Mouse (Mus musculus): Measurements from ENCODE around the gene Cacna1e. TPM values are rescaled to one million over a fixed set of nuclear protein-coding genes. Genes with fewer than 3 reads are reported as not detected.

Gene Cacna1e
- total RNA-seq (2014; fragmentation: Nextera tagmentation) (not detected in 2 replicates), total RNA-seq (2017) (0.17 and 0.22 TPM in 2 replicates), polyA plus RNA-seq (2012) (not detected in 2 replicates)

DNA sequence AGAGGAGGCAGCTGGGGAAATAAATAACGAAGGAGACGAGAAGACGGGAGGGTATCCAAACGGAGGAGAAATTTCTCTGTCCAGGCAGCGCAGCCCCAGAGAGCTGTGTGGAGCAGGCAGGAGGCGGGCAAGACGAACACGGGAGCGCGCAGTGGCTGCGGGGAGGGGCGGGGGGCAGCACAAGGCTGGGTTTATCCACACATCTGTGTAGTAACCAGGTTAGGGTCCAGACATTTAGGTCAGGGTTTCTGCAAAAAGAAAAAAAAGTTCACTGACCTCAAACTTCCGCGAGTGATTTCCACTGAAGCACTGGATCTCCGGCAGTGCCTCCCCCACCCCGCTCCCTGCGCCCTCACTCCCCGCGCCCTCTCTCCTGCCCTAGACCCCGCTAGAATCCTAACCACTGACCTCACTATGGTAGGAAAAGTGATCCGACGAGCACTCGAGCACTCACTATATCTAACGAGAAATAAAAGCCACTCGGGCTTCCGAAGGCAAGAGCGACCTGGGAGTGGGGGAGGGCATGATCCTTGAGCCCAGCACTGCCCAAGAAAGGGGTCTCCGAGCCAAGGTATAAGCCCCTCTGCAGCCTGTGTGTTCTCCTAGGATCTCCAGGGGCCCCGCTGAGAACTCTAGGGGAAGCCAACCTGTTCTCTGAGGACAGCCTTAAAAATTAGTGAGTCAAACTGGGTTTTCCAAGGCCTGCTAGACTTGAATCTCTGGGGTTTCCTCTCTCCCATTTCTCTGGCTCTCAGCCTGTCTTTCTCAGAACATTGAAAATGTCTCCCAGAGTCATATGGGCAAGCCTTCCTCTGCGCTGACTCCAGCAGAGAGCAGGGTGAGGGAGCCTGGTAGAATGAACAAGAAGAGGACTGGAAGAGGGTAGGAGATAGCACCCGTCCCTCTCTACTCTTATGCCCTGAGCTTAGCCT is at the start of gene Cacna1e:
Gene Cacna1e, minus strand, starts transcription at position 227 of the 932 bp plus-strand sequence.
- no peak within 1 kb of the TSS for H3K4me3 ChIP-seq (ENCODE audit: low read depth, low read length)
- no peak for TF ChIP-seq GATA1 (IDR thresholded peaks at IDR 0.05; ENCODE audit: borderline replicate concordance, low read length)
- no peak for TF ChIP-seq GATA2 (IDR thresholded peaks at IDR 0.05; ENCODE audit: borderline replicate concordance, low read depth, low read length)
- no peak for TF ChIP-seq CTCF (IDR thresholded peaks at IDR 0.05; ENCODE audit: low read depth, low read length)
- no peak for TF ChIP-seq POLR2AphosphoS5 (IDR thresholded peaks at IDR 0.05; ENCODE audit: insufficient replicate concordance, low read depth, low read length)
- TF ChIP-seq TAL1 (conservative IDR thresholded peaks at IDR 0.05; ENCODE audit: low read depth, low read length), result no peak
- no peaks in the 10 kb centered on the region for H3K4me1 ChIP-seq (ENCODE audit: insufficient read depth, low read depth, low read length)
- ATAC-seq (ENCODE audit: extremely low read depth, insufficient number of reproducible peaks, low FRiP score, poor library complexity, severe bottlenecking) (no peak), DNase-seq (ENCODE audit: low spot score) (no peak)
- H3K27me3 ChIP-seq (ENCODE audit: insufficient read depth, low read length), result no peaks in the 10 kb centered on the region
- H3K9me3 ChIP-seq (replicated peaks), result peaks cover 26% of the 10 kb centered on the region
- no peaks in the 10 kb centered on the region for H3K36me3 ChIP-seq (replicated peaks)

DNA sequence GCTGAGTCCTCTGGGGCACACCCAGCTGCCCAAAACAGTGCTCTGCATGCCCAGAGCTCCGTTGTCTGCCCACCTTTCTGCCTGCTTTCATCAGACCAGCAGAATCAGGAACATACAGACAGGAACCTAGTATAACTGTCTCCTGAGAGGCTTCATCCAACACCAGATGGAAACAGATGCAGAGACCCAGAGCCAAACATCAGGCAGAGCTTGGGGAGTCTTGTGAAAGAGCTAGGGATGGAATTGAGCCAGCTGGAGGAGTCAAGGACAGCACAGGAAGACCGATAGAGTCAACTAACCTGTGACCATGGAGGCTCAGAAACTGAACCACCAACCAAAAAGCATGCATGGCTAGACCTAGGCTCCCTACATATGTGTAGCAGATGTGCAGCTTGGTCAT is 34.1 kb upstream of the Cacna1e start:
- H3K36me3 ChIP-seq (replicated peaks), result no peaks in the 10 kb centered on the region
- H3K27me3 ChIP-seq (ENCODE audit: insufficient read depth, low read length), result no peaks in the 10 kb centered on the region
- no peak for ATAC-seq (ENCODE audit: extremely low read depth, insufficient number of reproducible peaks, low FRiP score, poor library complexity, severe bottlenecking)
- no peak for DNase-seq (ENCODE audit: low spot score)
- H3K9me3 ChIP-seq (replicated peaks), result peaks cover 12% of the 10 kb centered on the region
- TF ChIP-seq POLR2AphosphoS5 (IDR thresholded peaks at IDR 0.05; ENCODE audit: insufficient replicate concordance, low read depth, low read length), result no peak
- no peak for TF ChIP-seq CTCF (IDR thresholded peaks at IDR 0.05; ENCODE audit: low read depth, low read length)
- no peak for TF ChIP-seq TAL1 (conservative IDR thresholded peaks at IDR 0.05; ENCODE audit: low read depth, low read length)
- TF ChIP-seq GATA2 (IDR thresholded peaks at IDR 0.05; ENCODE audit: borderline replicate concordance, low read depth, low read length), result no peak
- no peak for TF ChIP-seq GATA1 (IDR thresholded peaks at IDR 0.05; ENCODE audit: borderline replicate concordance, low read length)
- no peak overlapping the region for H3K4me3 ChIP-seq (ENCODE audit: low read depth, low read length)
- no peaks in the 10 kb centered on the region for H3K4me1 ChIP-seq (ENCODE audit: insufficient read depth, low read depth, low read length)

DNA sequence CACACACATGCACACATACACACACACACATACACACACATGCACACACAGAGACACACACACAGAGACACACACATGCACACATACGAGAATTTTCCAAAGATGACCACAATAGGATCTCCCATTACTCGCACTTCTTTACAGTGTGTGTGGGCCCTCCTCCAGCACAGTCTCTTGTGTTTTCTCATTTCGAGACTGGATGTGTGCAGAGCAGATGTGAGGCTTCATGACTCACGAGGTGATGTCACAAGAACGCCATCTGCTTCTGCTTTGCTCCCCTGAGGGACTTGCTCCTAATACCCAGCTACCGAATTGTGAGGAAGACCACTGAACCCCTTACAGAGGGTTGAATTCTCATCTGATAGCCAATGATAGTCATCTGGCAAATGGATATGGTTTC is 33.1 kb upstream of the Cacna1e start:
- ATAC-seq (ENCODE audit: extremely low read depth, insufficient number of reproducible peaks, low FRiP score, poor library complexity, severe bottlenecking) (no peak), DNase-seq (ENCODE audit: low spot score) (no peak)
- no peak overlapping the region for H3K4me3 ChIP-seq (ENCODE audit: low read depth, low read length)
- peaks cover 12% of the 10 kb centered on the region for H3K9me3 ChIP-seq (replicated peaks)
- TF ChIP-seq GATA1 (IDR thresholded peaks at IDR 0.05; ENCODE audit: borderline replicate concordance, low read length), result no peak
- TF ChIP-seq POLR2AphosphoS5 (IDR thresholded peaks at IDR 0.05; ENCODE audit: insufficient replicate concordance, low read depth, low read length), result no peak
- TF ChIP-seq TAL1 (conservative IDR thresholded peaks at IDR 0.05; ENCODE audit: low read depth, low read length), result no peak
- no peak for TF ChIP-seq GATA2 (IDR thresholded peaks at IDR 0.05; ENCODE audit: borderline replicate concordance, low read depth, low read length)
- no peak for TF ChIP-seq CTCF (IDR thresholded peaks at IDR 0.05; ENCODE audit: low read depth, low read length)
- no peaks in the 10 kb centered on the region for H3K36me3 ChIP-seq (replicated peaks)
- no peaks in the 10 kb centered on the region for H3K4me1 ChIP-seq (ENCODE audit: insufficient read depth, low read depth, low read length)
- no peaks in the 10 kb centered on the region for H3K27me3 ChIP-seq (ENCODE audit: insufficient read depth, low read length)

DNA sequence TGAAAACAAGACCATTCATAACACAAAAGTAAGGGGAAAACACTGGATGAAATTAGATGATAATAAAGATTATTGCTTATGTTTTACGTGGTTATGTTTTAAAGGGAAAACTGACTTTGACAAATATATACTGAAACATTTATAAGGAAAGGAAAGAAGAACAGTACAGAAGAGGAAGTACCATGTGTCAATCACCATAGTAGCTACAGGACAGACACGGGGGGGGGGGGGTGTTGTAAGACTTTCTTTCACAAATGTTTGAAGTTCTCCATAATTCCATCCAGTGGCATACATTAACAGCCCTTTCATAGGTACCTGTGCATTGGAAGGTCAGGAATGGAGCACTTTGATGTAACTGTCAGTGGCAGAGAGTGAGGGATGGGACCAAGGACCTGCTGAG is 25.3 kb upstream of the Cacna1e start:
- no peaks in the 10 kb centered on the region for H3K27me3 ChIP-seq (ENCODE audit: insufficient read depth, low read length)
- H3K4me1 ChIP-seq (ENCODE audit: insufficient read depth, low read depth, low read length), result no peaks in the 10 kb centered on the region
- DNase-seq (ENCODE audit: low spot score), result no peak
- no peak for ATAC-seq (ENCODE audit: extremely low read depth, insufficient number of reproducible peaks, low FRiP score, poor library complexity, severe bottlenecking)
- H3K4me3 ChIP-seq (ENCODE audit: low read depth, low read length), result no peak overlapping the region
- TF ChIP-seq POLR2AphosphoS5 (IDR thresholded peaks at IDR 0.05; ENCODE audit: insufficient replicate concordance, low read depth, low read length) (no peak), TAL1 (conservative IDR thresholded peaks at IDR 0.05; ENCODE audit: low read depth, low read length) (no peak), GATA2 (IDR thresholded peaks at IDR 0.05; ENCODE audit: borderline replicate concordance, low read depth, low read length) (no peak), GATA1 (IDR thresholded peaks at IDR 0.05; ENCODE audit: borderline replicate concordance, low read length) (no peak), CTCF (IDR thresholded peaks at IDR 0.05; ENCODE audit: low read depth, low read length) (no peak)
- peaks cover 4% of the 10 kb centered on the region; the same call in 1 of the 2 replicates for H3K9me3 ChIP-seq (replicated peaks)
- H3K36me3 ChIP-seq (replicated peaks), result no peaks in the 10 kb centered on the region

DNA sequence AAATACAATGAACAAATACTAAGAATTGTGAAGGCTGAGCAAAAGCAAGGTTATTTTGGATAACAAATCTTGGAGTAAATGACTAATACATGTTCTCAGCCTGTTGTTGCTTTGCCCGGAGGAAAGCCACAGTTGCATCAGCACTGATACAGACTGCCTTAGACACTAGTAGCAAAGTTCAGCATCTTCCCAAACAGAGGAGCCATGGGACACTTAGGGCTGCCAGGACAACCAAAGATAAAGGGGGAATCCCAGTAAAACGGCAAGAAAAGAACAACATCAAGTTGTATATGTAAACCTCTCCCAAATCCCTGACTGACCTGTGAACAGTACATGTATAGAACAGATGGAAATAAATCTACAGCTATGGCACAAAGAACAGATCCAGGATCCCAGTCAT is 13.1 kb upstream of the Cacna1e start:
- TF ChIP-seq CTCF (IDR thresholded peaks at IDR 0.05; ENCODE audit: low read depth, low read length) (no peak), GATA1 (IDR thresholded peaks at IDR 0.05; ENCODE audit: borderline replicate concordance, low read length) (no peak)
- no peaks in the 10 kb centered on the region for H3K36me3 ChIP-seq (replicated peaks)
- no peak overlapping the region for H3K4me3 ChIP-seq (ENCODE audit: low read depth, low read length)
- DNase-seq (ENCODE audit: low spot score) (no peak), ATAC-seq (ENCODE audit: extremely low read depth, insufficient number of reproducible peaks, low FRiP score, poor library complexity, severe bottlenecking) (no peak)
- H3K27me3 ChIP-seq (ENCODE audit: insufficient read depth, low read length), result no peaks in the 10 kb centered on the region
- peaks cover 5% of the 10 kb centered on the region; the same call in 1 of the 2 replicates for H3K9me3 ChIP-seq (replicated peaks)
- H3K4me1 ChIP-seq (ENCODE audit: insufficient read depth, low read depth, low read length), result no peaks in the 10 kb centered on the region

DNA sequence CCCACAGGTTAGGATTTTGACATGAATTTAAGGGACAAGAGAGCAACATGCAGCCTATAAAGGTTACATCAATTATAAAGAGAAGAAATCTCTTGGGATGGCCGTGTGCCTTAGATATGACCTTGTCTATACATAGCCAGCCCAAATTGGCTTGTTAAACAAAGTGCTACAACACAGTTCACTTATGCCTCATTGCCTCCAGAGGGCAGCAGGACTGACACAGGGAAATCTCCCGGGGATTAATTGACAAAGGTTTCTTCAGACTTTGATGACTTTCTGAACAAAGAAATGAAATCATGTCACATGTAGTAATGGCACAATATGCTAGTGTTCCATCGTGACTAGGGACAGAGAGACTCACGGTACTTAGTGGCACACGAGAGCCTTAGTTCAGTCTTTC is 5.9 kb upstream of the Cacna1e start:
- no peak for DNase-seq (ENCODE audit: low spot score)
- Histone ChIP-seq H3K36me3 (replicated peaks) (no peaks in the 10 kb centered on the region), H3K4me3 (ENCODE audit: low read depth, low read length) (no peak overlapping the region), H3K27me3 (ENCODE audit: insufficient read depth, low read length) (no peaks in the 10 kb centered on the region), H3K9me3 (replicated peaks) (peaks cover 13% of the 10 kb centered on the region; the same call in 1 of the 2 replicates), H3K4me1 (ENCODE audit: insufficient read depth, low read depth, low read length) (no peaks in the 10 kb centered on the region)
- ATAC-seq (ENCODE audit: extremely low read depth, insufficient number of reproducible peaks, low FRiP score, poor library complexity, severe bottlenecking), result no peak
- no peak for TF ChIP-seq GATA1 (IDR thresholded peaks at IDR 0.05; ENCODE audit: borderline replicate concordance, low read length)
- TF ChIP-seq POLR2AphosphoS5 (IDR thresholded peaks at IDR 0.05; ENCODE audit: insufficient replicate concordance, low read depth, low read length), result no peak
- TF ChIP-seq CTCF (IDR thresholded peaks at IDR 0.05; ENCODE audit: low read depth, low read length), result no peak
- TF ChIP-seq GATA2 (IDR thresholded peaks at IDR 0.05; ENCODE audit: borderline replicate concordance, low read depth, low read length), result no peak
- no peak for TF ChIP-seq TAL1 (conservative IDR thresholded peaks at IDR 0.05; ENCODE audit: low read depth, low read length)
